Mouse (Mus musculus): ENCODE measurements around the gene Snx18.

Gene Snx18

GRCm38 (mm10) chr13:113617891-113618823, at the start of gene Snx18:
Gene Snx18, minus strand, starts transcription at chr13:113618564.
- DNase-seq (ENCODE audit: low spot score) = peak; percentile 96

DNA sequence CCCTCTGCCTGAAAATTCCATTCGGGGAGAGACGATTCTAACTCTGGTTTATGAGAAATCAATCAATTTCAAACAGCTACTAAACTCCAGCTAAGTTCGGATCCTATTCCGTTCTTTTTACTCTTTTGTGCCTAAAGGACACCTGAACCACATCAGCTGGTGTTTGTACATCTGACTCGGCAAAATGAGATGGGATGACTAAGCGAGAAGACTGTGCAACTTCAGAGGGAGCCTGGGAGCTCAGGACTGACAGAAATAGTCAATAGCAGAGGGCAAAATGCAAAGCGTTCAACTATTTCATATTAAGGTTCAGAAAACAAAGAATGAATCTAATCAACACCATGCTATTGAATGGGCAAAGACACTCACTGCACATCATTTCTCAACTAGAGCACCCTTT, 45.5 kb upstream of the Snx18 start:
- DNase-seq (ENCODE audit: low spot score) = no peak

DNA sequence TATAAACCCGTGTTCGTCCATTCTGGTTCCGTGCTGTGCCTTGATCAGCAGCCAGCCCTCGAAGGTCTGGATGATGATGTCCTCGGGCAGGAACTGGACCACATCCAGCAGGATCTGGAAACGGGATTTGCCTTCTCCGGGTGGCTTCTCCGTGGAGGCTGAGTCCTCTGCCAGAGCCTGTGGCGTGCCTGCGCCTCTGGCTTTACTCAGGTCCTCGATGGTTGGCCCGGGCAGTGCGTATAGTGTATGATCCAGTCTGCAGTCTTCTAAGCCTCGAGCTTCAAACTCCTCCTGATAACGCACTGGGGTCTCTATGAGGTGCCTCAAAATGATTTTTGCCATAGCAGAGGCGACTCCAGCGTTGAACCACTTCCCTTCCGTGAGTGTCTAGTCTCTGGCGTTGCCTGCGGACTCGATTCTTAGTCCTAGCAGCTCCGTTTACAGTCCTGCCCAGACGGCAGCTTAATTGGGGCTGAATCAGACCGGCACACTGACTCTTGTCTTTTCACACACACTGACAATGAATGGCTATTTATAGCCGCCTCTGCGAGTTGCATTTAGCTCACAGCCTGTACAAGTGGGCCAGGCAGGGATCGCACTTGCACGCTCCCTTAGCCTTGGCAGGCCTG, 44.9 kb upstream of the Snx18 start, which contains the start of gene Hspb3:
Gene Hspb3 (minus strand): TSS at position 526 of the 629 bp plus-strand sequence.
- DNase-seq (ENCODE audit: low spot score) = no peak

DNA sequence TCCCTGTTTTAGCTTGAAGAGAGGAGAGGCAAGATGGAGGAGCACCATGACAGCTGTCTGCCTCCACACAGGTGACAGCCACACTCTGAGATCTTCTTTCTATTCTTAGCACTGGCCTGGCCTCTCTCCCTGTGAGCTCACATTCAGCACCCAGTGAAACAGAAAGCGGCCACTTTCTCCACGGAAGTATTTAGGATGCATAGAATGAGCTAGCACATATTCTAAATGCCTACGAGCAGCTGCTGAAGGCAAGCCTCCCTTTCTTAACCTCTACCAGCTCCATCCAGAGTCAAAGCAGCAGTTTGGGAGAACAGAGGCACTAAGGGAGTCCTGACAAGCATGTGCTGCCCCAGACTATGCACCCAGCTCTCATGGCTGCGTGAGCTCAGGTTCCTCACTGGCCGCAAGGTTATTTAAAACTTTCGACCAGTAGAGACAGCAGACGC, 43.5 kb upstream of the Snx18 start:
- DNase-seq (ENCODE audit: low spot score) = no peak

DNA sequence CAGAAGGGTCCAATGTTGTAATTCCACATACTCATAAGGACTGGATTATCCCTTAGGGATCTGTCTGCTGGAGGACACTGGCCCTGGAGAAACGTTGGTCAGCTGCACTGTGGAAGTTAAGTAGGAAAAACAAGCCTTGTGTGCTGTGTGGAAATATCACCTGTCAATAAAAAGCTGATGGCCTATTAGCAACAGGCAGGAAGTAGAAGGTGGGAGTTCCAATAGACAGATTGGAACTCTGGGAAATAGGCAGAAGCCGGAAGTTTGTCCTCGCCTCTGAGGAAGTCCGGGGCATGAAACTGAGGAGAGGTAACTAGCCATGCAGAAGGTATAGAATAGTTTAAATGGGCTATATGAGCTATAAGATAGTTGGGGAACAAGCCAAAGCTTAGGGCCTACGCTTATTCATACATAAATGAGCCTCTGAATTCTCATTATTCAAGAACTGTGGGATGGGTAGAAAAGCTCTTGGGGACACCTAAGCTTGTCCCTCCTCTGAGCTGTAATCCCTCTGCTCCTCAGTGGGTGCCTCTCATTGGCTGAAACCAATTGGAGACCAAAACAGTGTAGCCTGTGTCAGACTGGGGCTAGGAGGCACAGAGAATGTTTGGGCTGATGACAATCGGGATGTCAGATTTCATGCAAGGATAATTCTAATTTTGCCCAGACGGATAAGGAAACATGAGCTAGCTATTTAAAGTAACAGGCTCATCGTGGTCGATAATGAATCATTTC, 42.4 kb upstream of the Snx18 start:
- no peak for DNase-seq (ENCODE audit: low spot score)

GRCm38 (mm10) chr13:113657204-113657603, 38.8 kb upstream of the Snx18 start:
- DNase-seq (ENCODE audit: low spot score) = no peak

GRCm38 (mm10) chr13:113656639-113657038, 38.3 kb upstream of the Snx18 start:
- no peak for DNase-seq (ENCODE audit: low spot score)

DNA sequence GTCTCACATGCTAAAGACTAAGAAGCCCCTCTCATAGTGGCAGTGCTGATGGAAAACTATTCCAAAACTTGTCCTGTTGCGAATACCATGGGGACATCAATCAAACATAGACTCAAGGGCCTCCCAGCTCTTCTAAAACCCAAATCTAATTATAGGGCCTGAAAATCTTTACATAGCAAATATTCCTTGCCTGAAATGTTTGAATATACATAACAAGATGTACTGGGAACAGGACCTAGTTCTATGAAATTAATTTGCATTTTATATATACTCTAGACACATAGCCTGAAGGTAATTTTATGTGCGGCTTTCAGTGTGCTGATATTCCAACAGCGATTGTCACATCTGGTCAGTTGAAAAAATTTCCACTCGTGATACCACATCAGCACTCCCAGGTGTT, 37.1 kb upstream of the Snx18 start:
- no peak for DNase-seq (ENCODE audit: low spot score)

- no peak for DNase-seq (ENCODE audit: low spot score)
These were observed 22.7 kb upstream of the Snx18 start for GRCm38 (mm10) chr13:113640944-113641597.

DNA sequence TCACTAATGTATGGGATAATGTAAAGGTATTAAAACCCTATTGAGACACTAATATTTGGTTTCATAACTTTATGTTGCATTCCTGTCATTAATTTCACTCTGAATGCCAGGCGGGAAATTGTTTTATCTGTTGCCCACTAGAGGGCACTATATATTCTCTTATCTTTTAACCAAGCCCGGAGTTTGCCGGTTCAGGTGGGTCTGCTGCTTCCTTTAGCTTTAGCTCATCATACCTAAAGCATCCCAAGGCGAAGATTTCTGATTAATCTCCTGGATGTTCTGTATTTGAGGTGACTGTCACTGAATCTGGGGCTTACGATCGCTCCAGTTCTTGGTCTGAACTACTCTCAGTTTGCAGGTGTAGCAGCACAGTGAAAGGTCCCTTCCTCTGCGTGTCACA, 20.6 kb upstream of the Snx18 start:
- no peak for DNase-seq (ENCODE audit: low spot score)

DNA sequence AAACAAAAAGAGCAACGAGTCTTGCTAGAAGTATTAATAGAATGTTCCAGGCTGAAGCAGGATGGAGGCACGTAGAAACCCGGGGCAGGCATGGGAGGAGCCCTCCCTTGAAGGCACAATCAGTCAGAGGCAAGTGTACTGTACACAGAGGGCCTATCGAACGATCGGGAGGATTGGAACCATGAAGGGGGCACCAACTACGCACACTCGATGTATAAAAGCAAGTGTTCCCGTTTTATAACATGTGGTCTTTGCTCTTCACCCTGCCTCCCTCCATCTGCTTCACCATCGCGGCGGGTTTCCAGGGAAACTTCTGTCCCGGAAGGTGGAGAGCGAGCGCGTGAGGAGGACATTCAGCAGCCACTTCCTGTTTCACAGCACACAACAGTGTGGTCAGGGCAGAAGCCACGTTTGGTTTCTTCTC, 17.4 kb upstream of the Snx18 start:
- no peak for DNase-seq (ENCODE audit: low spot score)

GRCm38 (mm10) chr13:113634732-113635481, 16.5 kb upstream of the Snx18 start:
- DNase-seq (ENCODE audit: low spot score) = no peak

DNA sequence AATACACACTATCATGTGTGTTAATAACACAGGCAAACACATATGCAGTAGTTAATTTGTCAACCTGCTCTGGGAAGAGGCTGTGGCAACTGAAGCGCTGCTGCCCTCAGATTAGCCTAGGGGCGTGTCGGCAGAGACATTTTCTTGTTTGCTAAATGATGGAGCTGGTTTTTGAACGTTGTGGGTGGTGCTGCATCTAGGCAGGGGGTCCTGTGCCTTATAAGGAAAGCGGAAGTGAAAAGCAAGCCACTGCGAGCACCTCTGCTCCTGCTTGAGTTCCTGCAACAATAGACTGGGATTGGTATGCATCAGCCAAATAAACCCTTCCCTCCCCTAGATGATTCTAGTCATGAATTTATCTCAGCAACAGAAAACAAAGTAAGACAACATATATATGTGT, 14.1 kb upstream of the Snx18 start:
- DNase-seq (ENCODE audit: low spot score) = no peak

DNA sequence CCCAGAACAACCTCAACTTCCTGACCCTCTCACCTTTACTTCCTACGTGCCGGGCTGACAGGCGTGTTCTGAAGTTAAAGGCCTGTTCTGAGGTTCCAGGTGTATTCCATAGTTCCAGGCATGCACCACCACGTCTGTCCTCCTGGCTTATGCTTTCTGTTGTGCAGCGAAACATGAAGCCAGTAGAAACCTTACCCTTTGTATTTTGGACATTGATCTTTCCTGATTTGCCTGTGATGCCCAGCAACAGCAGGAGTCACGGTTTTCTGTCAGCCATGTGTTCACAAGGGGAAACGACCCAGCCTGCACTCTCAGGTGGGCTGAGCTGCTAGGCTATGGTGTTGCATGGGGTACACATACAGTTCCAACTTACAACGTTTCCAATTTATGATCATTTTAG, 9.2 kb upstream of the Snx18 start:
- no peak for DNase-seq (ENCODE audit: low spot score)

- peak; percentile 13 for DNase-seq (ENCODE audit: low spot score)
These were observed 4.5 kb upstream of the Snx18 start for GRCm38 (mm10) chr13:113622865-113623255.

- DNase-seq (ENCODE audit: low spot score) = peak; percentile 32
These were observed 3.9 kb upstream of the Snx18 start for GRCm38 (mm10) chr13:113622122-113622864.

- DNase-seq (ENCODE audit: low spot score) = peak; percentile 43
These were observed 639 bp upstream of the Snx18 start for GRCm38 (mm10) chr13:113619003-113619402.

DNA sequence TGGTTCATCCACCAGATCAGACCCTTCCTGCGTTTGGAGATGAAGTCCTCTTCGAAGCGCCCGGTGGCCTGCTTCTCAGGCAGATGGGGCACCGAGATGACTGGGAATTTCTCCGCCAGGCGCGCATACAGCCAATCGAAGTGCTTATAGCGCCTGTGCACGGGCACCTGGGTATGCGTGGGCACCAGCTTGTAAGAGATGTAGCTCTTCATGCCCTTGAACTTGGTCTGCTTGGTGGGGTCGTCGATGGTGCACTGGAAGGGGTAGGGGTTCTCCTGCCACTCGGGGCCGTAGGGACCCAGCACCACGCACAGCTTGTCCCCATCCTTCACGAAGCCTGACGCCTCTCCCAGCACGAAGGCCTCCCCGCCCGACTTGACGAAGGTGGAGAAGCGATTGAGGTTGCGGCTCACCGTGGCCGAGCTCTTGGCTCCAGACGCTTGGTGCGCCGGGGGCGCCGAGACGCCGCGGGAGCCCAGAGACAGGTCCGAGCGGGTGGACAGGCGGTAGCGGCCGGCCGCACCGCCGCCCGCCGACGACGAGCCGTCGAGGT, 950 bp downstream of the Snx18 start:
- DNase-seq (ENCODE audit: low spot score) = no peak

DNA sequence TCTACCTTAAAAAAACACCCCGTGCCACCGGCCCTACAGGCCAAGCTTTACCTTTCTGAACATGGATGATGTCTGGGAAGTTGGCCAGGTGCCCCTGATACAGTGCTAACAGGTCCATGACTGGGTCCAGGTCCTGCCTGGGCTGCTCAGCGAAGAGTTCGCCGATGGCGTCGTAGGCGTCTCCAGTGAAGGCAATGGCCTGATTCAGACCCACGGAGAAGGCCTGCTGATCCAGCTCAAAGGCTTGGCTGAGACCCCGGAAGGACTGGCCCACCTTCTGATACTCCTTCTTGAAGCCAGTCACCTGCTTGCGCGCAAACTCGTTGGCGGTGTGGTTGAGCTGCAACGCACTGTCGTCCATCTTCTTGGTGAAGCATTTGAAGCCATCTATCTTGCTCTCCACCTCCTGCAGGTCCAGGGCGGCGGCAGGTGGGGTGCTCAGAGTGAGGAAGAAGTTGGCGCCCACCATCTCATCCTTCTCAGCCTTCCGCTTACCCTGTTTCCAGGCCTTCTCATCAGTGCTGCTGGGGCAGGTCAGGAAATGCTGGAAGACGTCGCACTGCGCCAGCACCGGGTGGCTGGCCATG, 1.5 kb downstream of the Snx18 start:
- peak; percentile 63 for DNase-seq (ENCODE audit: low spot score)

Data from testis, postnatal 10 days (tissue).